ENCODE assay signal across 8 mouse cellular contexts in the genomic region with DNA sequence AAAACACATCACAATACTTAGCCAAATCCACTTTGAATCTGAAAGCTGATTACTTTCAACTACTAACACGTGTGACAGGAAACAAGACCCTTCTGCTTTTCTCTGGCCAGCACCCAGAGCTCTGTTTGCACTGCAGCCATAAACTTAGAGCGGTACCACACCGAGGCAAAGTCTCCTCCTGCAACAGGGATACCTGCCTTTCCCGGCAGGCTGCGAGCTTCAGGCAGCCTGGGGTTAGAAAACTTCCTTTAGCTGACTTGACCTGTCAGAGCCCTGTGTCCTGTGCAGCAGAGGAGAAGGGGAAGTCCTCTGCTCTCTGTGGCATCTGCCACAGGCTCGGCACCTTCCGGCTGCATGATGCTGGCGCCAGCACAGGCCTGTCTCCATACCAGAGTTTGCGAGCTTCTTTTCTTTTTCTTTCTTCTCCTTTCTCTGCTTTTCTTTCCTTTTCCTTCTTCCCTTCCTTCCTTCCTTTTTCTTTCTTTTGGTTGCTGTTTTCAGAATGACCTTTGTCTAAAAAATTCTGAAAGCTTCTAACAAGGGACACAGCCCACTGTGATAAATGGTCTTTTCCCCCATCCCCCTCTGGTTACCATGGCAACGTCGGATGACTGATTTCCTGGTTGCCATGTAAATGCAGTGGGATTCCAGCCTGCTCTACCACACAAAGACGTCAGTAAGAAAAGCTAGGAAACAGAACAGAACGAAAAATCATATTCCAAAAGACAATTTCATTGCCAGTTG. TPM values are rescaled to one million over a fixed set of nuclear protein-coding genes. Genes with fewer than 3 reads are reported as not detected.
DNase-seq lines count a peak whose midpoint lies in the region; ATAC-seq and TF ChIP-seq lines count a peak whose summit lies in the region.

No protein-coding gene starts in this region.

- H3K4me1 ChIP-seq in embryonic facial prominence, embryonic 15.5 days: peaks cover 31% of the 10 kb centered on the region
- H3K4me1 ChIP-seq in heart, embryonic 13.5 days: peaks cover 41% of the 10 kb centered on the region
- peaks cover 31% of the 10 kb centered on the region for H3K4me1 ChIP-seq in kidney, embryonic 15.5 days
- peaks cover 6% of the 10 kb centered on the region; the same call in 1 of the 2 replicates for H3K4me1 ChIP-seq in liver, adult 2 months (ENCODE audit: control insufficient read depth, insufficient read depth, low read length)
- H3K4me1 ChIP-seq in stomach, embryonic 16.5 days (ENCODE audit: control insufficient read depth, insufficient read depth, low read length): peaks cover 17% of the 10 kb centered on the region

- no peaks in the 10 kb centered on the region for H3K9me3 ChIP-seq in embryonic facial prominence, embryonic 15.5 days (replicated peaks)
- H3K9me3 ChIP-seq in heart, embryonic 13.5 days: no peaks in the 10 kb centered on the region
- no peaks in the 10 kb centered on the region for H3K9me3 ChIP-seq in kidney, embryonic 15.5 days (replicated peaks)
- H3K9me3 ChIP-seq in stomach, embryonic 16.5 days (replicated peaks; ENCODE audit: control insufficient read depth, low read length): no peaks in the 10 kb centered on the region

- H3K79me2 ChIP-seq in liver, adult 2 months (ENCODE audit: control insufficient read depth, insufficient read depth, low read length): no peaks in the 10 kb centered on the region

- peak overlapping the region; percentile 42 for H3K4me2 ChIP-seq in embryonic facial prominence, embryonic 15.5 days (replicated peaks)
- H3K4me2 ChIP-seq in heart, embryonic 13.5 days: peak overlapping the region; percentile 56
- H3K4me2 ChIP-seq in kidney, embryonic 15.5 days: peak overlapping the region; percentile 55
- peak overlapping the region; percentile 49 for H3K4me2 ChIP-seq in stomach, embryonic 16.5 days (ENCODE audit: low read depth, low read length)

- peak overlapping the region; percentile 27 for H3K4me3 ChIP-seq in embryonic facial prominence, embryonic 15.5 days (replicated peaks)
- H3K4me3 ChIP-seq in heart, embryonic 13.5 days: peak overlapping the region; percentile 33
- H3K4me3 ChIP-seq in kidney, embryonic 15.5 days (replicated peaks): peak overlapping the region; percentile 25
- no peak overlapping the region for H3K4me3 ChIP-seq in liver, adult 2 months (ENCODE audit: insufficient read depth, low read depth, low read length)
- H3K4me3 ChIP-seq in stomach, embryonic 16.5 days (replicated peaks; ENCODE audit: low read length): peak overlapping the region; percentile 20

- H3K36me3 ChIP-seq in embryonic facial prominence, embryonic 15.5 days: no peaks in the 10 kb centered on the region
- no peaks in the 10 kb centered on the region for H3K36me3 ChIP-seq in heart, embryonic 13.5 days
- no peaks in the 10 kb centered on the region for H3K36me3 ChIP-seq in kidney, embryonic 15.5 days
- no peaks in the 10 kb centered on the region for H3K36me3 ChIP-seq in liver, adult 2 months (ENCODE audit: control insufficient read depth, insufficient read depth, low read length)
- H3K36me3 ChIP-seq in stomach, embryonic 16.5 days (ENCODE audit: control insufficient read depth, insufficient read depth, low read length): no peaks in the 10 kb centered on the region

- 4% methylated on average over 13 of the region's 13 CpGs for WGBS in embryonic facial prominence, embryonic 15.5 days
- WGBS in heart, embryonic 13.5 days: 12% methylated on average over 13 of the region's 13 CpGs
- WGBS in kidney, embryonic 15.5 days: 1% methylated on average over 13 of the region's 13 CpGs
- WGBS in liver, adult 2 months: 15% methylated on average over 13 of the region's 13 CpGs
- WGBS in stomach, embryonic 16.5 days: 1% methylated on average over 13 of the region's 13 CpGs

- no peak for TF ChIP-seq POLR2A in liver, adult 2 months (IDR thresholded peaks at IDR 0.05; ENCODE audit: extremely low read depth, insufficient read depth, low read length)

- H3K27me3 ChIP-seq in embryonic facial prominence, embryonic 15.5 days: no peaks in the 10 kb centered on the region
- H3K27me3 ChIP-seq in heart, embryonic 13.5 days (replicated peaks): no peaks in the 10 kb centered on the region
- H3K27me3 ChIP-seq in kidney, embryonic 15.5 days: no peaks in the 10 kb centered on the region
- H3K27me3 ChIP-seq in liver, adult 2 months (ENCODE audit: control insufficient read depth, insufficient read depth, low read length): no peaks in the 10 kb centered on the region
- no peaks in the 10 kb centered on the region for H3K27me3 ChIP-seq in stomach, embryonic 16.5 days (ENCODE audit: control insufficient read depth, insufficient read depth, low read length)

- no peak overlapping the region for H3K9ac ChIP-seq in embryonic facial prominence, embryonic 15.5 days
- H3K9ac ChIP-seq in heart, embryonic 13.5 days: peak overlapping the region; percentile 20; the same call in 1 of the 2 replicates
- H3K9ac ChIP-seq in kidney, embryonic 15.5 days: no peak overlapping the region
- no peak overlapping the region; the same call in 1 of the 2 replicates for H3K9ac ChIP-seq in liver, adult 2 months (ENCODE audit: low read depth, low read length)
- H3K9ac ChIP-seq in stomach, embryonic 16.5 days (ENCODE audit: low read length): peak overlapping the region; percentile 41

- no peak for ATAC-seq in embryonic facial prominence, embryonic 15.5 days (ENCODE audit: insufficient number of reproducible peaks, low FRiP score, low TSS enrichment, low read depth)
- ATAC-seq in heart, embryonic 13.5 days (ENCODE audit: extremely low read depth, insufficient number of reproducible peaks, low FRiP score, low TSS enrichment): no peak
- peak; percentile 86 for ATAC-seq in kidney, embryonic 15.5 days (replicated peaks; ENCODE audit: low FRiP score)
- peak; percentile 73; the same call in 1 of the 2 replicates for ATAC-seq in monocyte, adult 5-6 weeks (replicated peaks; ENCODE audit: insufficient number of reproducible peaks, low FRiP score, low TSS enrichment, poor library complexity, severe bottlenecking)
- peak; percentile 71 for ATAC-seq in stomach, embryonic 16.5 days (ENCODE audit: insufficient read depth, low FRiP score)

- DNase-seq in B cell, adult 2 months: peak; percentile 79 to 81
- DNase-seq in adrenal gland, postnatal 4 days (ENCODE audit: low spot score in 2 of 2): peak; percentile 21 to 29
- DNase-seq in liver, adult 2 months (ENCODE audit: extremely low read depth, low read depth, low spot score): no peak

- TF ChIP-seq CTCF in liver, adult 2 months (IDR thresholded peaks at IDR 0.05; ENCODE audit: low read depth, low read length): no peak

- peak overlapping the region; percentile 84 for H3K27ac ChIP-seq in embryonic facial prominence, embryonic 15.5 days (replicated peaks)
- H3K27ac ChIP-seq in heart, embryonic 13.5 days (replicated peaks): peak overlapping the region; percentile 86
- peak overlapping the region; percentile 90 for H3K27ac ChIP-seq in kidney, embryonic 15.5 days
- peak overlapping the region; percentile 15; the same call in 1 of the 2 replicates for H3K27ac ChIP-seq in liver, adult 2 months (replicated peaks; ENCODE audit: insufficient read depth, low read depth, low read length)
- peak overlapping the region; percentile 90 for H3K27ac ChIP-seq in stomach, embryonic 16.5 days (ENCODE audit: low read length)

RNA-seq across cellular contexts. Expression of a gene that starts 9.4 kb away (rescaled TPM):
- 10 to 100 TPM; 62.5 to 68.6 TPM for total RNA-seq in adrenal gland, postnatal 4 days (2021)
- 56.9 and 67.6 TPM in 2 replicates for polyA plus RNA-seq in embryonic facial prominence, embryonic 15.5 days (2015; fragmentation: Nextera tagmentation; extraction: Ambion mirVana)
- 39.9 and 41.0 TPM in 2 replicates for polyA plus RNA-seq in heart, embryonic 13.5 days (2015; fragmentation: Nextera tagmentation; extraction: Ambion mirVana)
- 51.1 and 56.5 TPM in 2 replicates for polyA plus RNA-seq in kidney, embryonic 15.5 days (2015; fragmentation: Nextera tagmentation; extraction: Ambion mirVana)
- total RNA-seq in liver, adult 2 months (2014; rRNA removed): 1.1 and 1.8 TPM in 2 replicates
- polyA plus RNA-seq in liver, adult 2 months (2012; rRNA removed): 0.57 and 0.95 TPM in 2 replicates
- total RNA-seq in monocyte, adult 5-6 weeks (2017): 22.2 to 39.8 TPM (median 35.7 TPM) in 3 replicates
- polyA plus RNA-seq in stomach, embryonic 16.5 days (2015; fragmentation: Nextera tagmentation; extraction: Ambion mirVana): 43.3 and 43.6 TPM in 2 replicates

Comparison
In these comparisons a context has a peak if more than half of its experiments do, and no peak if none do; other contexts are left out.
1. ATAC-seq: peak in kidney, embryonic 15.5 days (single experiment), monocyte, adult 5-6 weeks (single experiment) and stomach, embryonic 16.5 days (single experiment); none in embryonic facial prominence, embryonic 15.5 days (single experiment) and heart, embryonic 13.5 days (single experiment).
2. H3K27ac ChIP-seq: peak in every context shown above with its lines; median percentile 90 in kidney, embryonic 15.5 days; 90 in stomach, embryonic 16.5 days; 86 in heart, embryonic 13.5 days; 84 in embryonic facial prominence, embryonic 15.5 days; 15 in liver, adult 2 months.
3. H3K9ac ChIP-seq: peak in heart, embryonic 13.5 days (single experiment) and stomach, embryonic 16.5 days (single experiment); none in embryonic facial prominence, embryonic 15.5 days (single experiment), kidney, embryonic 15.5 days (single experiment) and liver, adult 2 months (single experiment).
4. RNA of a gene that starts 9.4 kb away (polyA plus RNA-seq): 56.9 to 67.6 TPM in embryonic facial prominence, embryonic 15.5 days, 51.1 to 56.5 TPM in kidney, embryonic 15.5 days, 43.3 to 43.6 TPM in stomach, embryonic 16.5 days and 39.9 to 41.0 TPM in heart, embryonic 13.5 days; 0.57 to 0.95 TPM in liver, adult 2 months; every median in the first group is over 10 times any median in the second.
5. Peak in every context shown above with its lines, with median percentiles within 50 percentile points of each other: H3K4me2 ChIP-seq.